Mouse (Mus musculus): ENCODE results near the gene Epha2. TPM values are rescaled to one million over a fixed set of nuclear protein-coding genes. Genes with fewer than 3 reads are reported as not detected.

Gene Epha2
- polyA plus RNA-seq, 1 experiment from 2014 or later = 1.0 TPM

DNA sequence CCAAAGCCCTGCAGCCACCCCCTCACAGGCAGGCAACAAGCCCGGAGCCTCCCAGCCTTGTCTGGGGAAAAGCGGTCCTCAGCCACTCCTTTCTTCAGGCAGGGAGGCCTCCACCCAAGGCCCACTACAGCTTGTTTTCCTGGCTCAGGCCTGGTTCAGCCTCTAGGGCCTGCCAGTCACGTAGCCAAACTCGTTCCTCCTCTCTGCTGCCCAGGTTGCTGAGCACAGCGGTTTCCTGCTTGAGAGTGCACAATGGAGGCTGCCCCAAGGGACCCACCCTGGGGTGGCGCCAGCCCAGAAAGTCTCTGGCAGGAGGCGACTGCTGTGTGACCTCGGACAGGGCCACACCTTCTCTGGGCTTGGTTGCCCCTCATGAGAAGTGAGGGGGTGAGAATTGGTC, 52.8 kb downstream of the Epha2 start:
- H3K9me3 ChIP-seq (replicated peaks; ENCODE audit: control insufficient read depth, low read length, poor library complexity, severe bottlenecking) = no peaks in the 10 kb centered on the region
- no peaks in the 10 kb centered on the region for H3K36me3 ChIP-seq (ENCODE audit: control insufficient read depth, insufficient read depth, low read length)
- no peak for ATAC-seq
- H3K4me1 ChIP-seq (ENCODE audit: control insufficient read depth, insufficient read depth, low read length) = no peaks in the 10 kb centered on the region
- H3K27ac ChIP-seq (ENCODE audit: low read length) = no peak overlapping the region
- H3K4me3 ChIP-seq (ENCODE audit: low read depth, low read length) = no peak overlapping the region
- 71% methylated on average over 8 of the region's 8 CpGs for WGBS
- no peak overlapping the region for H3K4me2 ChIP-seq (ENCODE audit: low read length)
- H3K9ac ChIP-seq (ENCODE audit: low read depth, low read length) = no peak overlapping the region
- H3K27me3 ChIP-seq (ENCODE audit: control insufficient read depth, insufficient read depth, low read depth, low read length) = no peaks in the 10 kb centered on the region

DNA sequence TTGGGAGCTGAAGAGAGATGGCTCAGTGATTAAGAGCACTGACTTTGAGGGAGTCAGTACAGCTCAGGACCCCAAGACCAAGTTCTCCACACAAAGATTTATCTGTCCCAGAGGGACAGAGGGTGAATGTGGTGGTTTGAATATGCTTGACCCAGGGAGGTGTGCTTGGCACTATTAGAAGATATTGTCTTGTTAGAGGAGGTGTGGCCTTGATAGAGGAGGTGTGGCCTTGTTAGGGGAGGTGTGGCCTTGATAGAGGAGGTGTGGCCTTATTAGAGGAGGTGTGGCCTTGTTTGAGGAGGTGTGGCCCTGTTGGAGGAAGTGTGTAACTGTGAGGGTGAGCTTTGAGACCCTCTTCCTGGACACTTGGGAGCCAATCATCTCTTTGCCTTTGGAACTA, 56.8 kb downstream of the Epha2 start:
- no peak overlapping the region for H3K9ac ChIP-seq (ENCODE audit: low read depth, low read length)
- no peaks in the 10 kb centered on the region for H3K4me1 ChIP-seq (ENCODE audit: control insufficient read depth, insufficient read depth, low read length)
- H3K27me3 ChIP-seq (ENCODE audit: control insufficient read depth, insufficient read depth, low read depth, low read length) = no peaks in the 10 kb centered on the region
- no peak overlapping the region for H3K4me3 ChIP-seq (ENCODE audit: low read depth, low read length)
- H3K9me3 ChIP-seq (replicated peaks; ENCODE audit: control insufficient read depth, low read length, poor library complexity, severe bottlenecking) = no peaks in the 10 kb centered on the region
- H3K4me2 ChIP-seq (ENCODE audit: low read length) = no peak overlapping the region
- no peaks in the 10 kb centered on the region for H3K36me3 ChIP-seq (ENCODE audit: control insufficient read depth, insufficient read depth, low read length)
- no peak overlapping the region for H3K27ac ChIP-seq (ENCODE audit: low read length)
- ATAC-seq = no peak

DNA sequence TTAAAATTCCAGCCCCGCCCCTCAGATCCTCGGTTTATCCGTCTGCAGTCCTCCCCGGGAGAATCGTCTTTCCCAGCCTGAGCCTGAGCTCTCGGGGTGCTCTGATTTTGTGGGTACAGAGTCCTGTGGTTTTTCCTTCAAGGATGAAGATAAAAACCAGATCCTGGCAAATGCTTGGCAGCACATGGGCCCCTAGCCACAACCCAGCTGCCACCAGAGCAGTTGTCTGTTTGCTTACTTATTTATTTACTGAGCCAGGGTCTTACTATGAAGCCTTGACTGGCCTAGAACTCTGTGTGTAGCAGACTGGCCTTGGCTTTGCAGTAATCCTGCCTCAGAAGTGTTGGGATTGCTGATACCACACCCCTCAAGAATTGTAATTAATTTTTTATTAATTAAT, 58.2 kb downstream of the Epha2 start:
- no peak for ATAC-seq
- WGBS = 91% methylated on average over 6 of the region's 6 CpGs
- H3K27me3 ChIP-seq (ENCODE audit: control insufficient read depth, insufficient read depth, low read depth, low read length) = no peaks in the 10 kb centered on the region
- no peak overlapping the region for H3K27ac ChIP-seq (ENCODE audit: low read length)
- H3K4me3 ChIP-seq (ENCODE audit: low read depth, low read length) = no peak overlapping the region
- no peaks in the 10 kb centered on the region for H3K36me3 ChIP-seq (ENCODE audit: control insufficient read depth, insufficient read depth, low read length)
- H3K9ac ChIP-seq (ENCODE audit: low read depth, low read length) = no peak overlapping the region
- no peak overlapping the region for H3K4me2 ChIP-seq (ENCODE audit: low read length)
- no peaks in the 10 kb centered on the region for H3K4me1 ChIP-seq (ENCODE audit: control insufficient read depth, insufficient read depth, low read length)
- H3K9me3 ChIP-seq (replicated peaks; ENCODE audit: control insufficient read depth, low read length, poor library complexity, severe bottlenecking) = no peaks in the 10 kb centered on the region

DNA sequence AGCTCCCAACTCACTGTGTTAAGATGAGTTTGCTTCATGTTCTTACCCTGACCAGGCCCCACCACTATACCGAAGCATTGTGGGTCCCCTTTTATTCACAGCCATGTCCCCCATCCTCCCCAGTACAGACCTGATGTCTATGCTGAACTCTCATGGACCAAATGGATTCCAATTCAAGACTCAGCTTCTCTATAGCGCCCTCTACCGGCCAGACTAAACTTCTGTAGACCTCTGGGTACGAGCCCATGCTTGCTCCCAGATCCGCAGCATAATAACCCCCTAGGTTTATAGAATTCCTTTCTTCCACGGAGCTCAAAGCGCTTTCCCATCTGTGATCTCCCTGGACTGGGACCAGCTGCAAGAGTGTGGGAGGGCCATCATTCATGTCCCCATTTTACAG, 59.8 kb downstream of the Epha2 start:
- no peak overlapping the region for H3K4me2 ChIP-seq (ENCODE audit: low read length)
- no peak overlapping the region for H3K4me3 ChIP-seq (ENCODE audit: low read depth, low read length)
- no peak overlapping the region for H3K9ac ChIP-seq (ENCODE audit: low read depth, low read length)
- H3K4me1 ChIP-seq (ENCODE audit: control insufficient read depth, insufficient read depth, low read length) = no peaks in the 10 kb centered on the region
- ATAC-seq = no peak
- 27% methylated on average over 7 of the region's 7 CpGs for WGBS
- H3K27ac ChIP-seq (ENCODE audit: low read length) = no peak overlapping the region
- H3K27me3 ChIP-seq (ENCODE audit: control insufficient read depth, insufficient read depth, low read depth, low read length) = no peaks in the 10 kb centered on the region
- H3K36me3 ChIP-seq (ENCODE audit: control insufficient read depth, insufficient read depth, low read length) = no peaks in the 10 kb centered on the region
- H3K9me3 ChIP-seq (replicated peaks; ENCODE audit: control insufficient read depth, low read length, poor library complexity, severe bottlenecking) = no peaks in the 10 kb centered on the region

DNA sequence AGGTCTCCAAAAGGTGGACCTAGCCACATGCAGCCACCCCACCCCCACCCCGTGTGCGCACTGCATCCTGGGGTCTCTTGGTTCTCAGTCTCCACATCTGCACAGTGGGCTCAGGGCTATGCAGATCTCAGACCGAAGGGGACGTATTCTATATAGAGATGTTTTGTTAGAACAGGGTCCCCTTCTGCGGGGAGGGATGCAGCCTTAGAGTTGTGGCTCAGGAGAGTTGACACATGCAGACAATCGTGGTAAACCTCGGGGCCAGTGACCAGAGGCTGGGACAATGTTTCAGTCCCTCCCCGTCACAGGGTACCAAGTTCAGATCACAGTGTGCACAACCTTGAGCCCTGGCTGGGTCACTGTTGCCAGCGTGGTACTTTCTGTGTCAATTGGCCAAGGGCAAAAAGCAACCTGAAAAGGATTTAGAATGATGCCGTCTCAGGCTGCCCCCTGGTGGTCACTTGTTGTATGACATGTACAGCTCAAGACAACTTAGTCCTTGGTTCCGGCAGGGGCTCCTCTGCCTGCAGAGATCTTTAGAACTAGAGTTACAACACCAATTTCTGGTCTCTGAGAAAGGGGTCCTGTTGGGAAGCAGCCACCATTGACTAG, 62.0 kb downstream of the Epha2 start:
- 25% methylated on average over 11 of the region's 11 CpGs for WGBS
- H3K9me3 ChIP-seq (replicated peaks; ENCODE audit: control insufficient read depth, low read length, poor library complexity, severe bottlenecking) = no peaks in the 10 kb centered on the region
- H3K27ac ChIP-seq (ENCODE audit: low read length) = no peak overlapping the region
- no peak overlapping the region for H3K9ac ChIP-seq (ENCODE audit: low read depth, low read length)
- H3K4me2 ChIP-seq (ENCODE audit: low read length) = no peak overlapping the region; the same call in 1 of the 2 replicates
- H3K27me3 ChIP-seq (ENCODE audit: control insufficient read depth, insufficient read depth, low read depth, low read length) = peaks cover 9% of the 10 kb centered on the region
- H3K4me1 ChIP-seq (ENCODE audit: control insufficient read depth, insufficient read depth, low read length) = no peaks in the 10 kb centered on the region
- no peak overlapping the region for H3K4me3 ChIP-seq (ENCODE audit: low read depth, low read length)
- peak; percentile 18; the same call in 1 of the 2 replicates for ATAC-seq
- no peaks in the 10 kb centered on the region for H3K36me3 ChIP-seq (ENCODE audit: control insufficient read depth, insufficient read depth, low read length)

DNA sequence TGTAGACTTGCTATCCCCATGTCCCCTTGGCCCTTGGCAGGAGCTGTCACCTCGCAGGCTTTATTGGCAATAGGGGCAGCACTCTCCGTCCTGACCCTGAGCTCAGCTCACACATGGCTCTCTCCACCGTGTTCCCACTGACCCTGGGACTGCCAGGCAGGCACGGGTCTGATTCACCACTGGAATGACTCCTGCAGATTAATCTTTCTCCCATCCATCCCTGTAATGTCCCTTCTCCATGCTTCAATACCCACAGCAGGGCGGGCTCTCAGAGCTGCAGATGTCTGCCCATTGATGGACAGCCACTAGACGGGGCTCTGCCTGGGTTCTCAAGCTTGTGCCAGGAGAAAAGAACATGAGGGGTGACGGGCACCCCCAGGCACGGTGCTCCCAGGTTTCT, 64.1 kb downstream of the Epha2 start:
- no peak overlapping the region for H3K9ac ChIP-seq (ENCODE audit: low read depth, low read length)
- H3K36me3 ChIP-seq (ENCODE audit: control insufficient read depth, insufficient read depth, low read length) = no peaks in the 10 kb centered on the region
- no peak for ATAC-seq
- H3K4me2 ChIP-seq (ENCODE audit: low read length) = no peak overlapping the region
- H3K27ac ChIP-seq (ENCODE audit: low read length) = no peak overlapping the region
- 39% methylated on average over 8 of the region's 8 CpGs for WGBS
- H3K9me3 ChIP-seq (replicated peaks; ENCODE audit: control insufficient read depth, low read length, poor library complexity, severe bottlenecking) = no peaks in the 10 kb centered on the region
- no peak overlapping the region for H3K4me3 ChIP-seq (ENCODE audit: low read depth, low read length)
- H3K4me1 ChIP-seq (ENCODE audit: control insufficient read depth, insufficient read depth, low read length) = peaks cover 3% of the 10 kb centered on the region; the same call in 1 of the 2 replicates
- H3K27me3 ChIP-seq (ENCODE audit: control insufficient read depth, insufficient read depth, low read depth, low read length) = peaks cover 9% of the 10 kb centered on the region

DNA sequence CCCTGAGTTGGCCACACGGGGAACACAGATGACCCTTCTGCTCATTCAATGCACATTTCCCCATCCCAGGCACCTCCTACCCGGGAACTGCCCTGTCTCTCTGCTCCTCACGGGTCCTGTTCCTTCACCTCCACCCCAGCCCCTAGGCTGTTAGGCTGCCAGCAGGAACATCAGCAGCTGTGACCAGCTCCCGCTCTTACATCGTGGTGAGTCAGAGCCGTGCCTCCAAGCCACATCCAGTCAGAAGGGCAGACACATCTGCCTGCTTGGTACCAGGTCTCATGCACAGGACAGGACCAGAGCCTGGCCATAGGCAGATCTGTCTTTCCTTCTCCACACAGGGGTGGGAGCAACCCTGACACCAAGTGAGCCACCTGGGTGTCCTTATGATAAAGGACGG, 64.8 kb downstream of the Epha2 start:
- no peaks in the 10 kb centered on the region for H3K9me3 ChIP-seq (replicated peaks; ENCODE audit: control insufficient read depth, low read length, poor library complexity, severe bottlenecking)
- H3K4me1 ChIP-seq (ENCODE audit: control insufficient read depth, insufficient read depth, low read length) = peaks cover 3% of the 10 kb centered on the region; the same call in 1 of the 2 replicates
- 74% methylated on average over 7 of the region's 7 CpGs for WGBS
- H3K4me2 ChIP-seq (ENCODE audit: low read length) = no peak overlapping the region
- ATAC-seq = no peak
- no peaks in the 10 kb centered on the region for H3K36me3 ChIP-seq (ENCODE audit: control insufficient read depth, insufficient read depth, low read length)
- H3K27me3 ChIP-seq (ENCODE audit: control insufficient read depth, insufficient read depth, low read depth, low read length) = peaks cover 9% of the 10 kb centered on the region
- no peak overlapping the region for H3K4me3 ChIP-seq (ENCODE audit: low read depth, low read length)
- H3K27ac ChIP-seq (ENCODE audit: low read length) = no peak overlapping the region
- no peak overlapping the region for H3K9ac ChIP-seq (ENCODE audit: low read depth, low read length)

DNA sequence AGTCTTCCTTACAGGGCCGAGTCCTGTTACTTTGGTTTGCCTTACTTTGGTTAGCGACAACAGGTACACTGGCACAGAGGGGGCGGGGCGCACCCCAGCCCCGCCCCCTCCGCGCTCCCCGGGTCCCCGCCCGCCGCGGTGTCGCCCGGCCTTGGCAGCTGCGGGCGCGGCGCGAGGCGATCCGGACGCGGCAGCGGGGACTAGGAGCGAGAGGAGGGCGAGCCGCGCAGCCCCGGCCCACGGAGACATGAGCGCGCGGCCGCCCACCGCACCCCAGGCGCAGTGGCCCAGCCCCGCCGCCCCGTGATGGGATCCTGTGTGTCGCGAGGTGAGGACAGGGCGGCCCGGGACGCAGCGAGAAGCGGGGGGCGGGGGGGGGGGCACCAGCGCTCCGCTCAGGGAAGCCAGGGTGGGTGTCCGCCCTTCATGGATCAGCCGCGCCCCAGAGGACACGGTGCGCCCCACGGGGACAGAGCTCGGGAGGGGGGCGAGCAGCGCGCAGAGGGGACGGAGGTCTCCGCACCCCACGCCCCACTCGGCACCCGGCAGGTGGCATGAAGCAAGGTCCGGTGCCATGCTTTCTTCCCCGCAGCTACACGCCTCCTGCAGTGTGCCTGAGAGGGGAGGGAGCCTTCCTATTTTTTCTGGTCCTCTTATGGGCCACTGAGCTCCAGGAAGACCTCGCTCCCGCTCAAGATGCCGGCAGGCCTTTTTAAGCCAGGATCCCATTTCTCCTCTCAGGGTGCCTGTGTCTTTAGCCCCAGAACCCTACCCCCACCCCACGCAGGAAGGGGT, 67.2 kb downstream of the Epha2 start, which contains the start of gene Fam131c:
Gene Fam131c, plus strand, starts transcription at position 224 of the 795 bp plus-strand sequence.
- peak within 1 kb of the TSS; percentile 86 for H3K4me2 ChIP-seq (ENCODE audit: low read length)
- no peak within 1 kb of the TSS for H3K27ac ChIP-seq (ENCODE audit: low read length)
- no peaks in the 10 kb centered on the region for H3K36me3 ChIP-seq (ENCODE audit: control insufficient read depth, insufficient read depth, low read length)
- peaks cover 3% of the 10 kb centered on the region; the same call in 1 of the 2 replicates for H3K4me1 ChIP-seq (ENCODE audit: control insufficient read depth, insufficient read depth, low read length)
- no peaks in the 10 kb centered on the region for H3K9me3 ChIP-seq (replicated peaks; ENCODE audit: control insufficient read depth, low read length, poor library complexity, severe bottlenecking)
- peak within 1 kb of the TSS; percentile 88 for H3K9ac ChIP-seq (ENCODE audit: low read depth, low read length)
- under 1% methylated on average over 58 of the region's 71 CpGs for WGBS
- ATAC-seq = peak; percentile 43; the same call in 1 of the 2 replicates
- H3K27me3 ChIP-seq (ENCODE audit: control insufficient read depth, insufficient read depth, low read depth, low read length) = peaks cover 9% of the 10 kb centered on the region
- peak within 1 kb of the TSS; percentile 75 for H3K4me3 ChIP-seq (ENCODE audit: low read depth, low read length)

DNA sequence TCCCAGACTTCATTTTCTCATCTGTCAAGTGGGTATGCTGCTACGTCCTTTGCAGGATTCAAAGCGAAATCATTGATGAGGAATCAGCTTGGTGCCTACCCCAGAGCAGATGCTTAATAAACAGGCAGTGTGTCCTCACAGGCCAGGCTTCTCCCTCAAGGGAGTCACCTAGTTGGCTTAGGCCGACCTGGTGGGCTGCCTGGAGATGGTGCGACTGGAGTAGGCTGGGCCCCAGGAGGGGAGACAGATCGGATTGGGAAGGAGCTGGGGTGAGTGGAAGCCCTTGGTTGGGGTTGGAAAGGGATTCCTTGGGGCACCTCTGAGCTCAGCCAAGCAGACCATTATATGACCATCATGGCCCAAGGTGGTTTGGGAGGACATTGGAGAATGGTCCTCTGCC, 71.4 kb downstream of the Epha2 start:
- ATAC-seq = no peak
- 95% methylated on average over 5 of the region's 5 CpGs for WGBS

More for the DNA sequence above, 71.4 kb downstream of the Epha2 start:
- Histone ChIP-seq H3K36me3 (ENCODE audit: control insufficient read depth, insufficient read depth, low read length) (no peaks in the 10 kb centered on the region), H3K4me3 (ENCODE audit: low read depth, low read length) (no peak overlapping the region), H3K4me1 (ENCODE audit: control insufficient read depth, insufficient read depth, low read length) (peaks cover 3% of the 10 kb centered on the region; the same call in 1 of the 2 replicates), H3K9me3 (replicated peaks; ENCODE audit: control insufficient read depth, low read length, poor library complexity, severe bottlenecking) (no peaks in the 10 kb centered on the region), H3K4me2 (ENCODE audit: low read length) (no peak overlapping the region), H3K27ac (ENCODE audit: low read length) (no peak overlapping the region), H3K27me3 (ENCODE audit: control insufficient read depth, insufficient read depth, low read depth, low read length) (no peaks in the 10 kb centered on the region), H3K9ac (ENCODE audit: low read depth, low read length) (no peak overlapping the region)
